Mouse (Mus musculus) midbrain, embryonic 14.5 days (tissue): ENCODE data around the gene Dcaf1. TPM values are rescaled to one million over a fixed set of nuclear protein-coding genes. Genes with fewer than 3 reads are reported as not detected.

Experiments
- ATAC-seq: fragments of 200-750 bp; cut with Nextera tagmentation; 2 replicates; pipeline ENCODE4 v1.8.0; 2017; ENCODE audit warnings: moderate number of reproducible peaks, moderate library complexity; ENCODE audit not compliant: low FRiP score, low TSS enrichment
- DNase-seq: peaks from one replicate; pipeline ENCODE4 v3.0.0-alpha.2; 2015
- H3K27ac ChIP-seq: fragments of 300-500 bp; sonication (generic); replicated peaks from 2 replicates; pipeline ENCODE4 v1.5.1; 2014; ENCODE audit warnings: mild to moderate bottlenecking, low read depth, low read length, moderate library complexity
- H3K27me3 ChIP-seq: fragments of 300-500 bp; sonication (generic); 2 replicates; pipeline ENCODE4 v1.6.1; 2014; ENCODE audit warnings: low read length, control low read depth, mixed read lengths; ENCODE audit not compliant: control insufficient read depth, insufficient read depth
- H3K36me3 ChIP-seq: fragments of 300-500 bp; sonication (generic); 2 replicates; pipeline ENCODE4 v1.6.1; 2014; ENCODE audit warnings: low read length, control low read depth; ENCODE audit not compliant: control insufficient read depth, insufficient read depth
- H3K4me1 ChIP-seq: fragments of 300-500 bp; sonication (generic); 2 replicates; pipeline ENCODE4 v1.6.1; 2014; ENCODE audit warnings: mild to moderate bottlenecking, antibody characterized with exemption, low read length, control low read depth; ENCODE audit not compliant: control insufficient read depth, insufficient read depth
- H3K4me2 ChIP-seq: fragments of 300-500 bp; sonication (generic); 2 replicates; pipeline ENCODE4 v1.6.1; 2014; ENCODE audit warnings: mild to moderate bottlenecking, low read length, moderate library complexity
- H3K4me3 ChIP-seq: fragments of 300-500 bp; sonication (generic); replicated peaks from 2 replicates; pipeline ENCODE4 v1.5.1; 2014; ENCODE audit warnings: low read depth, low read length
- H3K9ac ChIP-seq: fragments of 300-500 bp; sonication (generic); replicated peaks from 2 replicates; pipeline ENCODE4 v1.6.1; 2014; ENCODE audit warnings: mild to moderate bottlenecking, low read length, moderate library complexity
- H3K9me3 ChIP-seq: fragments of 300-500 bp; sonication (generic); 2 replicates; pipeline ENCODE4 v1.6.1; 2016; ENCODE audit warnings: low read length, control low read depth, mixed read lengths; ENCODE audit not compliant: control insufficient read depth
- WGBS: fragments of 180-500 bp; shearing (Covaris S2); extraction: QIAGEN DNeasy Blood & Tissue Kit; methylation state at CpG from one replicate; pipeline ENCODE4 v1.1.7; 2014; 5-methylcytosine and 5-hydroxymethylcytosine counted together
- polyA plus RNA-seq: library from polyadenylated mRNA; unstranded; fragments of >200 nt; fragmentation: Nextera tagmentation; extraction: Ambion mirVana; gene quantifications from 2 replicates; pipeline ENCODE4 v1.2.1, GENCODE M21; 2014

Dcaf1 gene
- polyA plus RNA-seq, 1 experiment from 2014 or later, result 22.3 TPM

DNA sequence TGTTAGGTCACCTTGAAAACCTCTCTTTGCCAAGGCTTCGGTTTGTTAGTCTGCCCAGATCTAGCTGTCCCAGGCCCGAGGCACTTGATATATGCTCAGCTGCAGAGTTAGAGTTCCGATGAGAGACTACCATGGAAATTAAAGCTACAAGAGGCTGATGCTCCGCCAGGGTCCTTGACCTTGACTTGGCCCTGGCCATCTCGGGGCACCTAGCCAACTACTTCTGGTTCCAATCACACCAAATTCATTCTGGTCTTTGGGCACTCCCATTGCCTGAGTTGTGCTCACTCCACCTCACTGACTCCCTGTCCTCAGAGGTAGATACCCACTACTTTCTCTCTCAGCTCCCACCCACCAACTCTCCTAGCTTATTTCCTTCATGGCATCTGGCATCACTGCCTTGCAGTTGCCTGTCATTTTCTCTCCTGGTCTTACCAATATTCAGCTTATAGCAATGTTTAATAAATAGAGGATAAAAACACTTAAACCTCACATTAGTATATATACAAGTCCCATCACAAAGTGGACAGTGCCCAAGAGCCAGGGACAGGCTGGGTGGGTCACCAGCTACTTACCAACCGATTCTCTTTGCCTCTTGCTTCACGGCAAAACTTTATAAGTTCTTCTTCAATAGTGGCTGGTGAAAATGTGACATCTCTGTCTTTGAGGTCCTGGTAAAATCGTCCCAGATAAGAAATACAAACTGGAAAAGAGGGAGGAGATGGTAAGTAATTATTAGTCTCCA lies 69.0 kb downstream of the Dcaf1 start:
- peaks cover 37% of the 10 kb centered on the region for H3K36me3 ChIP-seq
- H3K4me3 ChIP-seq, result peak overlapping the region; percentile 87
- H3K4me1 ChIP-seq, result peaks cover 22% of the 10 kb centered on the region
- H3K4me2 ChIP-seq, result peak overlapping the region; percentile 64
- no peaks in the 10 kb centered on the region for H3K9me3 ChIP-seq
- DNase-seq (no peak), ATAC-seq (no peak)
- H3K27me3 ChIP-seq, result no peaks in the 10 kb centered on the region
- WGBS, result 69% methylated on average over 8 of the region's 8 CpGs
- H3K9ac ChIP-seq, result peak overlapping the region; percentile 87
- H3K27ac ChIP-seq, result no peak overlapping the region

DNA sequence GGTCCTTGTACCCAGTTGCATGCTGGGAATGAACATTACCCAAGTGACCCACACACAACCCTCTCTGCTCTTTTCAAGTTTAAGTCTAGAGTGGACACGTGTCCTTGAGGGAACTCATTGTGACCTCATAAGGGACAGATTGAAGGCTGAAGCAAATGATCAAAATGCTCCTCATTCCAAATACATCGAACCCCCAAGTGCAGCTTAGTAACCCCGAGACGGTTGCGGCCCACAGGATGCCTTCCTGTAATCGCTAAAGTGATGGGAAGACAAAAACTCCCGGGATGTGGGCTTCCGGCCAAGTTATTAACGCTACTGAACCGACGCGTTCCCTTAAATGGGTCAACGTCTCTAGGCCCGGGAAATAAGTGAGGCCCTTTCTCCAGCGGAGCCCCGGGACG lies 69.7 kb downstream of the Dcaf1 start:
- H3K27ac ChIP-seq, result peak overlapping the region; percentile 87
- H3K4me2 ChIP-seq, result peak overlapping the region; percentile 64
- H3K9ac ChIP-seq, result peak overlapping the region; percentile 87
- H3K9me3 ChIP-seq, result no peaks in the 10 kb centered on the region
- no peaks in the 10 kb centered on the region for H3K27me3 ChIP-seq
- H3K4me3 ChIP-seq, result peak overlapping the region; percentile 87
- H3K36me3 ChIP-seq, result peaks cover 43% of the 10 kb centered on the region
- no peak for ATAC-seq
- peak; percentile 31 for DNase-seq
- H3K4me1 ChIP-seq, result peaks cover 22% of the 10 kb centered on the region
- WGBS, result under 1% methylated on average over 17 of the region's 17 CpGs

DNA sequence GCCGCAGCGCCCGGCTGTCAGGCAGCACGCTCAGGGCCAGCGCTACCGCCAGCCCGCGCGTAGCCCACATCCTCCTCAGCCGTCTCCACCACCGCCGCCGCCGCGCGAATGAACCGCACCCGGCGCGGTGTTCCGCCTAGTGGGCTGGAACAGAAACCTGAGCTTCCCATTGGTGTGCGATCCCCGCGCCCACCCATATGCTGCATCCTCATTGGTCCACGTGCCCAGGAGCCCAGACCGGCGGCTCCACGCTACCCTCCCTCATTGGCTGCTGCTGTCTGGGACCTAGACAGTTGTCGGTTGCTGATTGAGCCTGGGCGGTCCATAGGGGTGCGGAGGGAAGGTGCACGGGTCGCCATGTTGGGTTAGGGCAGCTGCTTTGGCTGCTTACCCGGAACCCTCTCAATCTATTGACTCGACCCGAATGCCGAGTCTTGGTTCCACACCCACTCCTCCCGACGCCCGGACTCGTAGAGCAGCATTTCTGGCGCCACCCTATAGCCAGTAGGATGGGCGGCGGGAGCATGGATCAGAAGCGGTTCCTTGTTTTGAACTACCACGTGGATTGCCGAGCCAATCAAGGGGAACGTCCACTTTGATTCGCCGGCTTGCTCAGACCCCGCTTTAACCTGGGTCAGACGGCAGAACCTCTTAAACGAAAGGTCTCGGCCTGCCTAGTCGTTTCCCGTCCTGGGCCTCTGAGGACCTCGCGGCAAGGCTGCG lies 70.3 kb downstream of the Dcaf1 start, which contains the start of gene Manf:
TSS of gene Manf (minus strand) at position 151 of the 723 bp plus-strand sequence.
- H3K27ac ChIP-seq, result peak within 1 kb of the TSS; percentile 92
- peak; percentile 98 for DNase-seq
- H3K4me3 ChIP-seq, result peak within 1 kb of the TSS; percentile 87
- peak within 1 kb of the TSS; percentile 69 for H3K4me2 ChIP-seq
- no peaks in the 10 kb centered on the region for H3K27me3 ChIP-seq
- ATAC-seq, result peak; percentile 99
- H3K4me1 ChIP-seq, result peaks cover 22% of the 10 kb centered on the region
- peaks cover 49% of the 10 kb centered on the region for H3K36me3 ChIP-seq
- peak within 1 kb of the TSS; percentile 87 for H3K9ac ChIP-seq
- under 1% methylated on average over 59 of the region's 59 CpGs for WGBS
- no peaks in the 10 kb centered on the region for H3K9me3 ChIP-seq

DNA sequence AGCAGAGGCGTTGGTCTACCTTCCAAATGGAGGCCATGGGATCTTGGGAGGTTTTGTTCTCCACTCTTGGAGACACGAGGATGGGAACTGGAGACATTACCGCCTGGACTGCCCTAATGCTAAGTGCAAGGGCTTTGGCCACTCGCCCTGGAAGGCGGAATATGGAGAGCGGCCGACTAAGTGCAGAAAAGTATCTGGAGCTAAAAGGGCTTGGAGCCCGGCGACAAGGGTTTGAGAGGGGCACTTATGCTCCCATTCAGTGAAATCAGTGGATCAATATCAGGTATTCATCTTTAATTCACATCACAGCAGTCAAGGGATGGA lies 70.8 kb downstream of the Dcaf1 start:
- H3K27ac ChIP-seq, result peak overlapping the region; percentile 92
- H3K4me3 ChIP-seq, result peak overlapping the region; percentile 87
- peak overlapping the region; percentile 69 for H3K4me2 ChIP-seq
- DNase-seq (no peak), ATAC-seq (no peak; the same call in 1 of the 2 replicates)
- no peaks in the 10 kb centered on the region for H3K9me3 ChIP-seq
- H3K36me3 ChIP-seq, result peaks cover 50% of the 10 kb centered on the region
- H3K27me3 ChIP-seq, result no peaks in the 10 kb centered on the region
- H3K4me1 ChIP-seq, result peaks cover 19% of the 10 kb centered on the region
- WGBS, result 0% methylated on average over 9 of the region's 9 CpGs
- peak overlapping the region; percentile 72 for H3K9ac ChIP-seq

DNA sequence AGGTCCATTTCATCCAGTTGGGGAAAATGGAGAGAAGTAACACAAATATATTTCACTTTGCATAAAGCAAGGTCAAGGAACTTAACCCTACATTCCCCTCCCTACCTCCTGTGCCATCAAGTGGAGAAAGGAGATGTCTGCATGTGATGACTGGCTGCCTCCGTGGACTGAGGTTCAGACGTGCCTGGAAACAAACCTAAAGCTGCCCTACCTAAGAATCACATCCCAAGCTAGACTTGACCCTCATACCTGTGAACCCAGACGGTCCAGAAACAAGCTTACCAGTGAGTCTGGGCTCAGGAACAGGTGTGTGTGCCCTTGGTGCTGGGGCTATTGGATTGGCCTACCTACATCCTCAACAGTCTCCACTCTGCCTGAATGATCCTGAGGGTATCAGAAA lies 71.7 kb downstream of the Dcaf1 start:
- peak overlapping the region; percentile 69 for H3K4me2 ChIP-seq

DNA sequence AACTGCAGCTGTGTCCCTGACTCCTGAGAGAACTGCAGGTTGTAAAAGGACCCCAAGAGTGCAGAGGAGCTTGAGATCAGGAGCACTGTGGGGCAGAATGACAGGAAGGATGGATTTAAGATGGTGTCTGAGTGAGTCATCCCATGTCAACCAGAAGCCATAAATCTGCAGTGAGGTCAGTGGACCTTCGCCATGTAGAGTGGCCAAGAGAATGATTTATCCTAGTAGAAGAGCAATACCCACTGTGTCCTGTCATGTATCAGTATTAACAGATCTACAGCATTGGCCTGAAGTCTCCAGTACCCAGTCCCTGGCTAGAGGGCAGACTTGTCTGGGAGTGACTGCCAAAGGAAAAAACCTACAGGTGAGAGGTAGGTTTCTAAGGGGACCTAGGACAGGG lies 77.2 kb downstream of the Dcaf1 start:
- peaks cover 68% of the 10 kb centered on the region for H3K36me3 ChIP-seq
- H3K9me3 ChIP-seq, result no peaks in the 10 kb centered on the region
- no peaks in the 10 kb centered on the region for H3K4me1 ChIP-seq
- no peak overlapping the region for H3K4me2 ChIP-seq
- no peak overlapping the region for H3K27ac ChIP-seq
- DNase-seq, result no peak
- no peak for ATAC-seq
- no peaks in the 10 kb centered on the region for H3K27me3 ChIP-seq
- no peak overlapping the region for H3K9ac ChIP-seq
- WGBS, result 96% methylated on average over 1 of the region's 1 CpGs
- no peak overlapping the region for H3K4me3 ChIP-seq

More for the DNA sequence above, 71.7 kb downstream of the Dcaf1 start:
- Histone ChIP-seq H3K4me1 (peaks cover 19% of the 10 kb centered on the region), H3K9me3 (no peaks in the 10 kb centered on the region), H3K36me3 (peaks cover 52% of the 10 kb centered on the region), H3K27me3 (no peaks in the 10 kb centered on the region), H3K4me3 (no peak overlapping the region), H3K27ac (no peak overlapping the region), H3K9ac (no peak overlapping the region)
- 41% methylated on average over 3 of the region's 3 CpGs for WGBS
- no peak for DNase-seq
- no peak for ATAC-seq

DNA sequence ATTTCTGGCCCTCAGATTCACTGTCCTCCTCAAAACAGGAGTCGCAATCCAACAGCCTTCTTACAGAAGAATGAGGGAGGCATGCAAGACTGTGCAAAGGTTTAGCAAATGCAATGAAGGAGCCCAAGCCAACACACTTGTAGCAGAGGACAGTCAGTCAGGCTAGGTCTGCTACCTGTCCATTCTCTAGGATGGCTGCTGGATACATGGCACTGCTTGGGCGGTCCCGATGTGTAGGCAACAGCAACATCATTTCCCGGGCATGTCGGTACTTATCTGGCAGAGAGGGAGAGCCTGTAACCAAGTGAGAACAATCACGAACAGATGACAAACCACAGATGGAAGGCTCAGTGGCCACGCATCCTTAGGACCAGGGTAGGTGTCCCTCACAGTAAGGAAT lies 79.9 kb downstream of the Dcaf1 start:
- no peak for ATAC-seq
- Histone ChIP-seq H3K27ac (no peak overlapping the region), H3K36me3 (peaks cover 57% of the 10 kb centered on the region), H3K27me3 (no peaks in the 10 kb centered on the region), H3K4me3 (no peak overlapping the region), H3K4me2 (no peak overlapping the region), H3K4me1 (no peaks in the 10 kb centered on the region), H3K9me3 (no peaks in the 10 kb centered on the region), H3K9ac (no peak overlapping the region)
- 95% methylated on average over 7 of the region's 7 CpGs for WGBS
- no peak for DNase-seq

DNA sequence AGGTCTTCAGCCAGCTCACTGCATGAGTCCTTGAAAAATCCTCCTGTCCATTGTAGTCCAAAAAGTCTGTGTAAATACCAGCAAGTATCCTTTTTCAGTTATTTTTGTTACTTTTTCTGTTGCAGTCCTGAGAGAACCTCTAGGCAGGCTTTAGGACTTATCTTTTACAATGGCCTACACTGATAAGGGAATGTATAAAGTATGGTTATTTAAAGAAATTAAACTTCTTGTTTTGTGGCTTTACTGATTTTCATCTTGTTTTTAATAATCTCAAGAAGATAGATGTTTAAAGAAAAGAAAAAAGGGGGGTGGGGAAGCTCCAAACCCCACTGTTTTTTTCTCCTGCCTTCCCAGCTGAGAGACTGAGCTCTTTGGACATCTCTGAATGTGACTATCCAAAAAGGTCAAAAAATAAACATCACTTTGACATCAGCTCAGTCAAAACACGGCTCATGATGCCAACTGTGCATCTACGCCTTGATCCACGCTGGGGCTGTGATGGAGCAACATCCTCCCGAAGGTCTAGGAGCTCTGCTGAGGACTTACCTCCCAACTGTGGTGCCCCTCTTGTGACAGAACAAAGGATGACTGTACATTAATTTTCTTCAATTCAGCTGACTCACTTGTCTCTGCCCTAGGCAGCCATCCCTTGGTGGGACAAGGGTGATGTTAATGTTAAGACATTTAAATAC lies 81.6 kb downstream of the Dcaf1 start:
- no peak for DNase-seq
- no peaks in the 10 kb centered on the region for H3K4me1 ChIP-seq
- H3K36me3 ChIP-seq, result peaks cover 57% of the 10 kb centered on the region
- H3K9me3 ChIP-seq, result no peaks in the 10 kb centered on the region
- H3K9ac ChIP-seq, result no peak overlapping the region
- no peak for ATAC-seq
- no peak overlapping the region for H3K4me3 ChIP-seq
- H3K27ac ChIP-seq, result no peak overlapping the region
- H3K27me3 ChIP-seq, result no peaks in the 10 kb centered on the region
- 78% methylated on average over 4 of the region's 4 CpGs for WGBS
- no peak overlapping the region for H3K4me2 ChIP-seq
